Mouse (Mus musculus) stomach, postnatal 0 days (tissue): ENCODE results near the gene Rfx5.

Experiments
- CTCF ChIP-seq: IDR thresholded peaks from 2 replicates; pipeline ENCODE4 v1.5.1; 2016; ENCODE audit warnings: antibody characterized with exemption, low read depth, mild to moderate bottlenecking, moderate library complexity
- EP300 ChIP-seq: optimal IDR thresholded peaks from 2 replicates; pipeline ENCODE3; 2016; ENCODE audit warnings: antibody characterized with exemption

DNA sequence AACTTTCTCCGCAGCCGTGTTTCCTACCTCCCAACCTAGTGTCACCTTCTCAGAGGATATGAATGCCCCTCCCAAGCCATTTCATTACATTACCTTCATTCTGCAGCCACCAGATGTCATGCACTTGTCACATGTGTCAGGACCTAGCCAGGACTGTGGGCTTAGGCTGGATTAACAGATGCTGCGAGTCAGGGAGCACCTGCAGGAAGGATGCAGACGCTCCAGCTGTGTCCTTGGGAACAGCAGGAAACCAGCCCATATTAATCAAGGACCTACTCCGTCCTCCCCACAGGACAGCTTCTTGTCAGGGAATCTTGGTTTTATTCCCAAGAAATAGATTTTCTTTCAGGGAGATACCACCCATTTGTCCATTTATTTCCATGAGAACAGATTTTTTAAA, 6.4 kb downstream of the Rfx5 start:
- TF ChIP-seq CTCF (no peak), EP300 (no peak)
